Mouse (Mus musculus): ENCODE results near the gene Ms4a12. TPM values are rescaled to one million over a fixed set of nuclear protein-coding genes. Genes with fewer than 3 reads are reported as not detected.

Gene Ms4a12
- polyA plus RNA-seq (2015; fragmentation: Nextera tagmentation; extraction: Ambion mirVana) = not detected in 2 replicates

DNA sequence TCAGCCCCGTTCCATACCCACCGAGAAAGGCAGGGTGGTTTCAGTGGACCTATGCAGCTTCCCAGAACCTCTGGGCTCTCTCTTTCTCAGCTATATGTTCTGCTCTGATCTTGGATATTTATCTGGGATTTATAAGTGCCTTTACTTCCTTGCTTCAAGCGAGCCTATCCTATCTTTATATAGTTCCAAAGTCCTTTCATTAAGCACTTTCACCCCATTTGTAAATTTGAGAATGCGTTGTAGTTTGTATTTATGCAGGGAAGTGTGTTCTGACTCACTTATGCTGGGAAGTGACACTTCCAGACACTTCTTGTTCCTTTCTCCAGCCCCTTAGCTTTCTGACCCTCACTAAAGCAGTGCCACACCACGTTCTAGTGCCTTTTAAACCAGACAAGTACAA is at the start of gene Ms4a12:
Ms4a12 (minus strand) TSS at position 101 of the 400 bp plus-strand sequence.

DNA sequence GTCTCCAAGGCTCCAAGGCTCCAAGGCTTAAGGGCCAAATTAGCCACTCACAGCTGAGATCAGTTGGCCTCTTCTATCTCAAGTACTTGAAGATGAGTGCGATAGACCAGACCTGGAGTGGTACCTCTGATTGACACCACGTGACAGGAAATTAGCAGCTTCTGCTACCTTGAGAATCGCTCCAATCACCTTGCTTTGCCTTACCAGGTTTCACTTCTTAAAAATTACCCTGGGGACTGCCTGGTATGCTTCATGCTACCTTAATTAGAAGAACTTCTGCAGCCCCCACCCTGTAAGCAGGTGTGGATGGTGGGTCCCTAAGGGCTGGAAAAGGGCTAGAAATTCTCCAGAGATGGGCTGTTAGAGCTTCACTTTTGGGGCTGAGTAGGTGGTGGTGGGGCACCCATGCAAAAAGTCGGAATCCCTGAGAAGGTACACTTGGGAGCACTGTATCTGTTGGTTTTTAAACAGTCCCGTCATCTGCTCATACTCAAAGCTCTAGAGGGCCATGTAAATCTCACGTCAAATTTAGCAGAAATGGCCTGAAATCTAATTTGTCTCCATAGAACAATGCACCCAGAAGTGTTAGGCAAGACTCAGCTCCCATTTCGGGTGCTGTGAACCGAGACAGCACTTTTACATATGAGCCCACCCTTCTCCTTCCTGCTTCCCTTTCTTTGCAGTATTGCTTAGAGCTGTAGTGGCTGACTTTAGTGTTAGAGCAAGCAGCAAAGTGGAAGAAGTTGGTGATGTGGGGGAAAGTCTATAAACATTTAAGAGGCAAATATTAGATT is 34.0 kb upstream of the Ms4a12 start, which contains the start of gene Ms4a1:
Ms4a1 (minus strand) TSS at position 190 of the 794 bp plus-strand sequence.

DNA sequence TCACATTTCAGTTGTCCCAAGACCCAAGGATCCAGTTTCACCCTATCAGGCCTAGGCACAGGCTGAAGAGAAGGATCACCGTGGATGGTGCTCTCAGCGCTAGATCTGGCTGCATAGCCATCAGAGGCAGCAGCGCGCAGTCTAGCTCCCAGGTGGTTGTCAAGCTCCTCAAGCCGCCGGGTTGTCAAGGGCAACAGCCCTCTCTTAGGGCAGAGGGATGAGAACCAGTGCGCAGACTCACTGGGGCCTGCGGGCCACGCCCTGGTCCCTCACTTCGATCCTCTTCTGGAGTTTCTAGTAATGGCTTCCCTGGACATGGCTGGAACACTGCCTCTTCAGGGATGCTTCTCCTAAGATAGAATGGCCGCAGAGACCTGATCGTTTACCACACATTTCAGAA is 35.7 kb downstream of the Ms4a12 start, which contains the start of gene Ms4a13:
Ms4a13 (minus strand) TSS at position 192 of the 400 bp plus-strand sequence.

DNA sequence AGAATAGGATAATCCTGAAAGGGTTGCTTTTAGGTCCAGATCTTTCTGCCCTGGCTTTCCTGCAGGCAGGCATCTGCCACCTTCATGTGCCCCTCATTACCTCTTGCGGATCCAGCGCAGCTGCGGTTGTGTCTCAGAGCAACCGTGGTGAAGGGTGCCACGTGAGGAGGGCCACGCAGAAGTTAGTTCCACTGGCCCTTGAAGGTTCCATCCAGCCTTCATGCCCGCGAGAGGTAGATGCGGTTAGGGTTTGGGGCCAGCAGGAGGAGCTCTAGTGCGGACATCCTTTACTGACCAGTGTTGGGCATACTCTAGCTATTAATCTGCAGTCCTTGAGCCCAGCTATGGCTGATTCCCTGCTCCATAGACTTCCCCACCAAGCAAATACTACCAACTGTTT is 67.1 kb downstream of the Ms4a12 start, which contains the start of gene 1700025F22Rik:
1700025F22Rik (minus strand) TSS at position 149 of the 400 bp plus-strand sequence.

Other genes starting within 250 kb of the Ms4a12 start
- gene Ms4a15, start 239.2 kb downstream of the Ms4a12 start, polyA plus RNA-seq (2015; fragmentation: Nextera tagmentation; extraction: Ambion mirVana) = not detected in 2 replicates
- gene Ms4a18, start 214.4 kb downstream of the Ms4a12 start, polyA plus RNA-seq (2015; fragmentation: Nextera tagmentation; extraction: Ambion mirVana) = not detected in 2 replicates
- gene Ms4a8a, start 151.3 kb downstream of the Ms4a12 start, polyA plus RNA-seq (2015; fragmentation: Nextera tagmentation; extraction: Ambion mirVana) = 0.35 and 0.46 TPM in 2 replicates
- gene 1700017D01Rik, start 101.6 kb downstream of the Ms4a12 start, polyA plus RNA-seq (2015; fragmentation: Nextera tagmentation; extraction: Ambion mirVana) = not detected in 2 replicates
- gene 1700025F22Rik, start 67.1 kb downstream of the Ms4a12 start, polyA plus RNA-seq (2015; fragmentation: Nextera tagmentation; extraction: Ambion mirVana) = not detected in 2 replicates
- not detected in 2 replicates for gene Ms4a13, start 35.7 kb downstream of the Ms4a12 start, polyA plus RNA-seq (2015; fragmentation: Nextera tagmentation; extraction: Ambion mirVana)
- gene Ms4a1, start 33.8 kb upstream of the Ms4a12 start, polyA plus RNA-seq (2015; fragmentation: Nextera tagmentation; extraction: Ambion mirVana) = 10.4 and 15.5 TPM in 2 replicates
- not detected in 2 replicates for gene Ms4a5, start 51.4 kb upstream of the Ms4a12 start, polyA plus RNA-seq (2015; fragmentation: Nextera tagmentation; extraction: Ambion mirVana)
- gene Ms4a14, start 82.0 kb upstream of the Ms4a12 start, polyA plus RNA-seq (2015; fragmentation: Nextera tagmentation; extraction: Ambion mirVana) = 0.13 and 0.17 TPM in 2 replicates
- gene Ms4a7, start 103.7 kb upstream of the Ms4a12 start, polyA plus RNA-seq (2015; fragmentation: Nextera tagmentation; extraction: Ambion mirVana) = 4.8 and 8.6 TPM in 2 replicates
- 10.1 and 15.8 TPM in 2 replicates for gene Ms4a4a, start 143.1 kb upstream of the Ms4a12 start, polyA plus RNA-seq (2015; fragmentation: Nextera tagmentation; extraction: Ambion mirVana)
- gene Ms4a4c, start 172.3 kb upstream of the Ms4a12 start, polyA plus RNA-seq (2015; fragmentation: Nextera tagmentation; extraction: Ambion mirVana) = 4.9 and 6.1 TPM in 2 replicates
- gene Ms4a4b, start 211.1 kb upstream of the Ms4a12 start, polyA plus RNA-seq (2015; fragmentation: Nextera tagmentation; extraction: Ambion mirVana) = 7.8 and 15.8 TPM in 2 replicates
- 19.5 and 30.6 TPM in 2 replicates for gene Ms4a6c, start 236.9 kb upstream of the Ms4a12 start, polyA plus RNA-seq (2015; fragmentation: Nextera tagmentation; extraction: Ambion mirVana)

Measured in spleen, postnatal 0 days (tissue).